Mouse (Mus musculus): Measurements from ENCODE around the gene Kcnj16.

The Kcnj16 gene

DNA sequence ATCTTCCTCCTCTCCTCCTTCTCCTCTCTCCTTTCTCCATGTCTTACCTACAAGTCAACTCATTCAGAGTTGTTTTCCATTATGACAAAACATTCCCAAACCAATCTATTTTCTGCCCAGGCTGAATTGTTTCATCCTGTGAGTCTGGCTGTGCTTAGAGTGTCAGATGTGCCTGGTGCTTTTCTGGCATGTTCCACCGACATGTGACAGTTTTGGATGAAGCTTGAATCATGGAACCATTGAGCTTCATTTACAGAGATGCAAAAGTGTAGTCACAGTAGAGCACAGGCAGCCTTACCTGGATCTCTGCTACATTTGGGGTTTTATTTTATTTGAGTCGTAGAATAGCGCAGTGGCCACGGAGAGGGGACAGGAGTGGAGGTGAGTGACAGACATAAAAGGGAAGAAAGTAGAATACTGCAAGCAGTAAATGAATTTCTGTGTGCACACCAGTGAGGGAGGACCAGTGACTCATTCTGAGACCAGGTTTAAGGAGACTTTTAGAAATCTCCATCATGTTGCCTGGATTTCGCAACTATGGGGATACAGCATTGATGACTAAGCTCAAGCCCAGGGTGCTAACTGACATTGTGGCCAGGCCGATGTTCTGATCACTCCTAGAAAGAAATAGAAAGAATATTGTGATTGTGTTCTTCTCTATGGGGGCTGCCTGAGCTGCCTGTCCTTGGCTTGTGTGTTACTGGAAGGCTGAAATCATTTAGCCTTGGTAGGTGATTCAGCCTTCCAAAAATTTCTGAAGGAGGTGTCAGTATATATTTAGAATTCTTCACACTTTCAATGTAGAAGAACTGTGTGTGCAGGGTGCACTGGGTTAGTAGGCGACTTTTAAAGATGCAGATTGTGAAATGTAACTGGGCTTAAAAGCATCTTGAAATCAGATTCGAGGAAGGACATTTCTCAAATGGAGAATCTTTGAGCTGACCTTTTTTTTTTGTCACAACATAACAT lies 87.3 kb downstream of the Kcnj16 start:
- in situ Hi-C loops (cut with MboI, MseI) = no loop called here

DNA sequence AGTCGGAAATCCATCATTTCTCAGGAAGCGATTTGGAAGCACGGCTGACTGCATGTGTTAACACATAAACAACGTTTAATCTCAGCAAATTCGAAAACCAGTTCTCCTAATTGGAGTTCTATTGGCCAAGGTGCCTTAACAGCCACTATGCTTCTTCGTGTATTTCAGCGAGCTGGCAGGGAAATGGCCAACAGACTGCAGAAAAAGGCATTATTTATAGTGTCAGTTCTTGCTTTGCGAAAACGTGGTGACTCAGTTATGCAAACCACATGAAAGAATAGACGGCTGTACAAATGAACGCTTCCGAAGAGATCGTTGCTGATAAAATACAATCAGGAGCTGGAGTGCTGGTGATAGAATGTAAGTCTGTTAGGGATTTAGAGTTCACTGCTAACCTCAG lies 88.2 kb downstream of the Kcnj16 start:
- in situ Hi-C loops (cut with MboI, MseI) = no loop called here

DNA sequence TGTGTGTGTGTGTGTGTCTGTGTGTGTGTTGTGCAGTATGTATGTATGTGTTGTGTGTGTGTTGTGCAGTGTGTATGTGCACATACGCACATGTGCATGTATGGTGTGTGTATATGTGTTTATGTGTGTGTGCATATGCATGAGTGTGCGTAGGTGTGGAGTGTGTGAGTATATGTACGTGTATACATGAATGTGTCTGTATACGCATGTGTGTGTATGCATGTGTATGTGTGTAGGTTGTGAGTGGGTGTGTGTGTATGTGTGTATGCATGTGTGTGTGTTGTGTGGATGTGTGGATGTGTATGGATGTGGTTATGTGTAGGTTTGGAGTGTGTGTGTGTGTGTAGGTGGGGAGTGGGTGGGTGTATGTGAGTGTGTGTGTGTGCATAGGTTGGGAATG lies 89.6 kb downstream of the Kcnj16 start:
- in situ Hi-C loops (cut with MboI, MseI) = no loop called here

DNA sequence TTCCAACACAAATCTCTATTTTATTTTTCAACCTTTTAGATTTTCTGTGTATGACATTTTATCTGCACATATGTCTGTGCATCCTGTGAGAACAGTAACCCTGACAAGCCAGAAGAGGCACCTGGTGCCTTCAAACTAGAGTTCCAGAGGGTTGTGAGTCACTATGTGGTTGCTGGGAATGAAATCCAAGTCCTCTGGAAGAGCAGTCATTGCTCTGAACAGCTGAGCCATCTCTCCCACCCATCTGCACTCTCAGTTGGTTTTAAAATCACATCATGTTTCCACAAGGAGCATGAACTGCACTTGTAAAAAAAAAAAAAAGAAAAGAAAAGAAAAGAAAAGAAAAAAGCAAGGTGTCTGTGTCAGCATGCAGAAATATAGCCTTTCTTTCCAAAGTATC lies 91.6 kb downstream of the Kcnj16 start:
- in situ Hi-C loops (cut with MboI, MseI) = no loop called here

DNA sequence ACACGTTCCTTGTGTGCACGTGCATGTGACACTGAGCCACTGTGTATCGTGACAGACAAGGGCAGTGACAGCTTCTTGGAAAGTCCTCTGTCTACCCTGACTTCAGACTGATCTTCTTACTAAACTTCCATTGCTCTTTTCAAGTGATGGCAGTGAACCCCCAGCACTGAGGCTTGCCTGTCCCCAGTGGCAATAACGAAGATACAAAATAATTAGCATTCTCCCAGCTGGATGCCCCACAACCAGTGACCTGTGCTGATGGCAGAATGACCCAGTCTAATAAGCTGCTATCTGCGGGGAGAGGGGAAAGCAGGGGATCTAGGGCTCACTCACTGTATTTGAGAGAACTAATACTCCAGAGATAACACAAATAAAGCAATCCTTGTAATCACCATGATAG lies 92.4 kb downstream of the Kcnj16 start:
- in situ Hi-C loops (cut with MboI, MseI) = no loop called here

DNA sequence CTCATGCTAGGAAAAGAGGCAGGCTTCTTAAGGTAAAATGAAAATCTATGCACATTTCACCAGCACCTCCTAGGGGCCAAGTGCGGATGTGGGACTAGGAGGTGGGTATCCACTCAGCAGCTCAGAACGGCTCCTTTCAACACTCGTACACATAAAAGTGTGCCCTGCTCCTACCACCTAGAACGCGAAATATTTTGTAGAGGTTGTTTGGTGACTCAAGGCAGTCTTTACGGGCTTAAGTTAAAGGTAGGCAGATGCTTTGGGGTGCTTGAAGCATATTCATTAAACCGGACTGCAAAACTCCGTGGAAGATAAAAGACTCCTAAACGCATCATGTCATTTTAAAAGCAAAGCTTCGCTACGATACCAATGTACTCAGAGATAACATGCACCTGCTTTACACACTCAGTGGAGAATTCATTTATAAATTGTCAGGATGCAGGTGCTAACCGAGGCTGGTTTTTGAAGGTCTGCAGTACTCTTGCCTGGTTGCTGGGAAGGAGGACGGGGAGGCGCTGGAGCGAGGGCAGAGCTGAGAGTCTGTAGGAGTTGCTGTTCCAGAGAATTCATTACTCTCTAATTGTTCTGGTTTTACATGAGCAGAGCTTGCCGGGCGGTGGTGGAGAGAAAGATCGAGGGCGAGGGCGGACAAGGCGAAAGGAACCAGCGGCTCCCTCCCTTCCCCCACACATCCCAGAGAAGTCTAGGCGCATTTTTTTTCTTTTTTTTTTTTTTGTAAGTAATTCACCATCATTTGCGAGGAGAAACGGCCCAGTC lies 97.1 kb downstream of the Kcnj16 start:
- in situ Hi-C loops (cut with MboI, MseI) = no loop called here

DNA sequence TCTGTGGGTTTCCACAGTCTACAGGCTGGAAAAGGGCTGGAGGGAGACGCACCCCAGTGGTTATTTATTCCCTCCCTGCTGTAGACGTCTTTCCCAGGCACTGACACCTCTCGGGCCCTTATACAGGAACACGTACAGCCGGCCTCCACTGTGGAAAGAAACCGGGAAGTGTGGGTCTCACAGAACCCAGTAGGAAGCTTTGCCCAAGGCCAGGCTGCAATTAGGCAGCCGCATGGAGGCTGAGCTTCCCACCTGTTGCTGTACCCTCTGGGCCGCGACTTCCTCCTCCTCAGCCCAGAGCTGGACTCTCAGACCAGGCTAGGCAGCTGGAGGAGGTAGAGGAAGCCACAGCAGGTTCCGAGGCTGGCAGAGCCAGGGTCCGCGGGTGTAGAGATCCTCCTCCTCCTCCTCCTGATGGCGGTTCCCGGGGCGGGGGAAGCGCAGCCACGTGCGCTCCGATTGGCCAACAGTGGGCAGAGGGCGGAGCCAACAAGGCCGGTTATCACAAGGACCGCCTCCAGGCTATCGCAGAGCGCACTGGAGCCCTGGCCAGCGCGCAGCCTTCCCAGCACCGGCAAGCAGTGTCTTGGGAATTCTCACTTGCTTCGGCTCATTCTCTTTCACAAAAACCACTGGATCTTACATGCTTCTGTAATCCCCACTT lies 97.9 kb downstream of the Kcnj16 start, which contains the start of gene Kcnj2:
Gene Kcnj2, plus strand, starts transcription at position 530 of the 664 bp plus-strand sequence.
- in situ Hi-C loops (cut with MboI, MseI) = no loop called here

DNA sequence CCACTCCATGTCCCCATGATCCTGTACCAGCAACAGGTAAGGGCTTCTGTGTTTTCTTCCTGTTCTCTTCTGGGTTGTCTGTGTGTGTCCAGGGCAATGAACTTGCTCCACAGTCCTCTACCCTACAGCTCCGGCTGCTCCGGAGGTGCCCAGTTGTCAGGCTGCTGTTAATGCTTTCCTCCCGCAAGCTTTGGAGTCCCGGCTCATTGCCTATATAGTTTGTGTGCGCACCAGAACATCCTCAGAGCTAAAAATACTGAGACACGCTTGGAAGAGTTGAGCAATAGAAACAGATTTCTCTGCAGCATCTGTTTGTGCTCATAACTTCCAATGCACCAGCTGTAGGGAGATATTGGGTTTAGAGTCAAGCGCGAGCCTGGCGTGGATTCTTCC lies 98.5 kb downstream of the Kcnj16 start:
- in situ Hi-C loops (cut with MboI, MseI) = no loop called here

DNA sequence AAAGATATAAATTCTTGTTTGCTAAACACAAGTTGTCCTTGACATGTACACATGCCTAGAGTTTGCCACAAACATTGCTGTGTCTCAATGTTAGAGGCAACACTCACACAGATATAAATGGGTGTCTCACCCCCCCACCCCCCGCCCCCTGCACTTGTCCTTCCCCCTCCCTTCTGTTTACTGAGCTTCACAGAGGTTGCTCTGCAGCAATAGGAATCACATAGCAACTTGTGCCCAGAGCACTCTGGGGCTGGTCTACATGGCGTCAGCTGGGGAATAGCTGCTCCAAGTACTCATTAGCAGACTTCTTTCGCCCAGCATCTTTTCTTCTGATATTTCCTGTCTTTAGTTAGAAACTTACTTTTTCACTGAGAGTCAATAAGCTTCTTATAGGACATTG lies 100.0 kb downstream of the Kcnj16 start:
- in situ Hi-C loops (cut with MboI, MseI) = no loop called here

DNA sequence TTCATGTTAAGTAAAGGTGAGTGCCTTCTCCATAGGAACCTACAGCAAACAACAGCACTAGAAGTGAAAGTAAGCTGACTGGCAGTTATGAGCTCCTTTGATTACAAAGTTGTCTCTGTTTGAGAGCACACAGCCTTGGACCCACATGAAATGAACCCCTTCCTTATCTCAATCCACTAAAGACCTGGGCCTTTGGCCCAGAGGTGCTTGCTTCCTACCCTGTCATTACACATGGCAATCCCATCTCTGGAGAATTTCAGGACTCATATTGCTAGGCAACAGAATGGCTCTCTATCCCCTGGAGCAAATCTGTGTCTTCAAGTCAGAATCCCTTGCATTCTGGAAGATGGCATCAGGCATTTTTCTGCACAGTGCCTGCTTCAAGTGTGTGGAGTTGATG lies 102.6 kb downstream of the Kcnj16 start:
- in situ Hi-C loops (cut with MboI, MseI) = no loop called here

DNA sequence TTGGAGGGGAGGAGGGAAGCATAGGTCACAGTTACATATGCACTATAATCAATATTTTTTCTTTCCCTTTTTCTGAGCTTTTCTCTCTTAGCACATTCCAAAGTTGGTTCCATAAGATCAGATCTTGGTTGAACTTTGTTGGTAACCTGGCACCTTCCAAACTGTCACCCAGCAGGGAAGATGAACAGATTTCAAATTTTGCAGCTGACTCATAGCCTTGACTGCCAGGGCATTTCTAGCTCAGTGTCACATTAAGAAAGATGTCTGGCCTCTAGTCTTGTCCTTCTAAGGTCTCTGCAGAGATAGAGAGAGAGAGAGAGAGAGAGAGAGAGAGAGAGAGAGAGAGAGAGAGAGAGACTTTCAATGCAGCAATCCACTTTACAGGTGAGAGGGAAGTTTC lies 106.3 kb downstream of the Kcnj16 start:
- in situ Hi-C loops (cut with MboI, MseI) = no loop called here
